In genomic region chr7:142093696-142094240, GRCm38 (mm10) we compare ENCODE assay signal across 9 mouse cellular contexts. TPM values are rescaled to one million over a fixed set of nuclear protein-coding genes. Genes with fewer than 3 reads are reported as not detected.
A peak's percentile ranks its signal among the peaks of the same experiment; 100 is the strongest.
DNase-seq lines count a peak whose midpoint lies in the region; ATAC-seq and TF ChIP-seq lines count a peak whose summit lies in the region.
"Had no signal": no experiment of that assay in that cellular context is flagged by ENCODE, and none has a peak within 500 bp of the region (broad histone marks: within the 10 kb centered on the region; RNA-seq: fewer than 3 reads in every experiment).

No protein-coding gene starts in this region.

- H3K4me1 ChIP-seq in kidney, embryonic 14.5 days (ENCODE audit: control insufficient read depth, insufficient read depth, low read length) = peaks cover 5% of the 10 kb centered on the region
- peaks cover 42% of the 10 kb centered on the region for H3K4me1 ChIP-seq in embryonic facial prominence, embryonic 10.5 days
- peaks cover 69% of the 10 kb centered on the region for H3K4me1 ChIP-seq in hindbrain, embryonic 15.5 days (replicated peaks)

- DNase-seq in kidney, postnatal 4 days = no peak
- no peak for DNase-seq in embryonic facial prominence, embryonic 10.5 days (ENCODE audit: low spot score)
- no peak for DNase-seq in layer of hippocampus, adult 18-20 months (ENCODE audit: low spot score in 2 of 2)
- no peak for DNase-seq in kidney, adult 18-20 months
- DNase-seq: thymus, adult 18-20 months had no signal

- H3K4me3 ChIP-seq in kidney, embryonic 14.5 days (ENCODE audit: low read length) = peak overlapping the region; percentile 66
- peak overlapping the region; percentile 77 for H3K4me3 ChIP-seq in embryonic facial prominence, embryonic 10.5 days
- H3K4me3 ChIP-seq in hindbrain, embryonic 15.5 days = peak overlapping the region; percentile 82
- peak overlapping the region; percentile 54 for H3K4me3 ChIP-seq in myocyte

- no peaks in the 10 kb centered on the region for H3K36me3 ChIP-seq in kidney, embryonic 14.5 days (ENCODE audit: control insufficient read depth, insufficient read depth, low read length)
- H3K36me3 ChIP-seq in embryonic facial prominence, embryonic 10.5 days (replicated peaks) = no peaks in the 10 kb centered on the region
- H3K36me3 ChIP-seq in hindbrain, embryonic 15.5 days = no peaks in the 10 kb centered on the region
- H3K36me3 ChIP-seq in myocyte (ENCODE audit: control insufficient read depth, insufficient read depth) = no peaks in the 10 kb centered on the region

- TF ChIP-seq POLR2A in myocyte (IDR thresholded peaks at IDR 0.05; ENCODE audit: insufficient read length, low read depth) = no peak

- H3K79me2 ChIP-seq in myocyte (ENCODE audit: control insufficient read depth, insufficient read depth) = peaks cover 28% of the 10 kb centered on the region

- no peak overlapping the region for H3K27ac ChIP-seq in kidney, embryonic 14.5 days (ENCODE audit: low read depth, low read length)
- H3K27ac ChIP-seq in embryonic facial prominence, embryonic 10.5 days (replicated peaks) = 0 out of 2 replicates have a peak overlapping the region, but pooled peaks have one; percentile 77
- H3K27ac ChIP-seq in hindbrain, embryonic 15.5 days (replicated peaks) = peak overlapping the region; percentile 95

- H3K9ac ChIP-seq in kidney, embryonic 14.5 days (ENCODE audit: low read depth, low read length) = no peak overlapping the region; the same call in 1 of the 2 replicates
- peak overlapping the region; percentile 97 for H3K9ac ChIP-seq in hindbrain, embryonic 15.5 days

- 29% methylated on average over 6 of the region's 6 CpGs for WGBS in kidney, embryonic 14.5 days
- WGBS in embryonic facial prominence, embryonic 10.5 days = 20% methylated on average over 6 of the region's 6 CpGs
- WGBS in hindbrain, embryonic 15.5 days = 8% methylated on average over 6 of the region's 6 CpGs

- peaks cover 51% of the 10 kb centered on the region for H3K27me3 ChIP-seq in kidney, embryonic 14.5 days (ENCODE audit: control insufficient read depth, insufficient read depth, low read length)
- peaks cover 99% of the 10 kb centered on the region for H3K27me3 ChIP-seq in embryonic facial prominence, embryonic 10.5 days (replicated peaks; ENCODE audit: low read depth, poor library complexity, severe bottlenecking)
- no peaks in the 10 kb centered on the region for H3K27me3 ChIP-seq in hindbrain, embryonic 15.5 days
- H3K27me3 ChIP-seq in myocyte (ENCODE audit: control insufficient read depth, insufficient read depth, insufficient read length) = peaks cover 7% of the 10 kb centered on the region

- H3ac ChIP-seq in myocyte (ENCODE audit: control insufficient read depth, insufficient read length) = peak overlapping the region; percentile 85

- no peak for ATAC-seq in kidney, embryonic 14.5 days (ENCODE audit: low FRiP score, low TSS enrichment)
- ATAC-seq in hindbrain, embryonic 15.5 days (ENCODE audit: low FRiP score, low read depth) = no peak
- no peak for ATAC-seq in inflammation-experienced regulatory T-cells, adult 6 months

- peak overlapping the region; percentile 96 for H3K4me2 ChIP-seq in kidney, embryonic 14.5 days (replicated peaks; ENCODE audit: low read depth, low read length)
- H3K4me2 ChIP-seq in hindbrain, embryonic 15.5 days = peak overlapping the region; percentile 92
- H3K4me2 ChIP-seq in myocyte (ENCODE audit: low read depth) = peak overlapping the region; percentile 57

- H3K9me3 ChIP-seq in kidney, embryonic 14.5 days (ENCODE audit: control insufficient read depth, low read length) = no peaks in the 10 kb centered on the region
- no peaks in the 10 kb centered on the region for H3K9me3 ChIP-seq in embryonic facial prominence, embryonic 10.5 days
- H3K9me3 ChIP-seq in hindbrain, embryonic 15.5 days = no peaks in the 10 kb centered on the region

TF ChIP-seq in myocyte, 11 proteins besides CTCF, POLR2A, EP300 and RAD21:
- TF ChIP-seq E2F4 (IDR thresholded peaks at IDR 0.05; ENCODE audit: insufficient read depth) (no peak), USF1 (IDR thresholded peaks at IDR 0.05; ENCODE audit: low read depth) (peak; percentile 14), MYOG (IDR thresholded peaks at IDR 0.05; ENCODE audit: control insufficient read depth in 1 of 3, insufficient read depth in 1 of 3, insufficient read length in 2 of 3, low read depth in 2 of 3) (no peak), TCF3 (IDR thresholded peaks at IDR 0.05; ENCODE audit: insufficient read length, low read depth) (no peak), TCF12 (IDR thresholded peaks at IDR 0.05; ENCODE audit: insufficient read depth, poor library complexity, severe bottlenecking) (no peak), SRF (IDR thresholded peaks at IDR 0.05; ENCODE audit: control insufficient read depth, insufficient read length, low read depth) (no peak), POLR2AphosphoS2 (IDR thresholded peaks at IDR 0.05; ENCODE audit: insufficient read length, low read depth) (no peak), REST (IDR thresholded peaks at IDR 0.05; ENCODE audit: insufficient read depth, insufficient read length) (no peak), MYOD1 (IDR thresholded peaks at IDR 0.05; ENCODE audit: control insufficient read depth in 1 of 3, insufficient read length in 2 of 3, low read depth in 2 of 3) (no peak)

RNA-seq across cellular contexts. Expression of gene Dusp8, which starts 1.9 kb away (rescaled TPM):
- polyA plus RNA-seq in kidney, embryonic 14.5 days (2014; fragmentation: Nextera tagmentation; extraction: Ambion mirVana) = 1.2 and 1.3 TPM in 2 replicates
- 3.2 and 3.4 TPM in 2 replicates for polyA plus RNA-seq in embryonic facial prominence, embryonic 10.5 days (2016; fragmentation: Nextera tagmentation; extraction: Ambion mirVana)
- polyA plus RNA-seq in hindbrain, embryonic 15.5 days (2015; fragmentation: Nextera tagmentation; extraction: Ambion mirVana) = 117 and 134 TPM in 2 replicates
- 9.1 TPM for polyA plus RNA-seq in myocyte (2012; fragmentation: generic; extraction: Trizol)
- not detected for polyA plus RNA-seq in inflammation-experienced regulatory T-cells, adult 6 months (2017; shearing (Covaris generic))
- 100 to 1,000 TPM; 130 to 133 TPM for total RNA-seq in layer of hippocampus, adult 18-20 months (2021)

RNA-seq across cellular contexts. Expression of gene Gm45618, which starts 26.8 kb away (rescaled TPM):
- polyA plus RNA-seq in kidney, embryonic 14.5 days (2014; fragmentation: Nextera tagmentation; extraction: Ambion mirVana) = not detected in 2 replicates
- polyA plus RNA-seq in embryonic facial prominence, embryonic 10.5 days (2016; fragmentation: Nextera tagmentation; extraction: Ambion mirVana) = not detected in 2 replicates
- polyA plus RNA-seq in hindbrain, embryonic 15.5 days (2015; fragmentation: Nextera tagmentation; extraction: Ambion mirVana) = 0.43 TPM in 1 of 2 replicates, not detected in the other
- not detected for polyA plus RNA-seq in myocyte (2012; fragmentation: generic; extraction: Trizol)
- not detected for polyA plus RNA-seq in inflammation-experienced regulatory T-cells, adult 6 months (2017; shearing (Covaris generic))
- total RNA-seq in layer of hippocampus, adult 18-20 months (2021) = not detected

RNA-seq across cellular contexts. Expression of gene Mob2, which starts 32.9 kb away (rescaled TPM):
- polyA plus RNA-seq in kidney, embryonic 14.5 days (2014; fragmentation: Nextera tagmentation; extraction: Ambion mirVana) = 63.8 and 65.8 TPM in 2 replicates
- 67.4 and 68.0 TPM in 2 replicates for polyA plus RNA-seq in embryonic facial prominence, embryonic 10.5 days (2016; fragmentation: Nextera tagmentation; extraction: Ambion mirVana)
- polyA plus RNA-seq in hindbrain, embryonic 15.5 days (2015; fragmentation: Nextera tagmentation; extraction: Ambion mirVana) = 50.8 and 53.4 TPM in 2 replicates
- 39.2 TPM for polyA plus RNA-seq in myocyte (2012; fragmentation: generic; extraction: Trizol)
- 10 to 100 TPM; 61.4 to 67.5 (median 65.3) TPM for polyA plus RNA-seq in inflammation-experienced regulatory T-cells, adult 6 months (2017; shearing (Covaris generic))
- total RNA-seq in layer of hippocampus, adult 18-20 months (2021) = 10 to 100 TPM; 29.0 to 32.0 TPM

RNA-seq across cellular contexts. Expression of gene Gm39115, which starts 42.1 kb away (rescaled TPM):
- polyA plus RNA-seq in kidney, embryonic 14.5 days (2014; fragmentation: Nextera tagmentation; extraction: Ambion mirVana) = not detected in 2 replicates
- polyA plus RNA-seq in embryonic facial prominence, embryonic 10.5 days (2016; fragmentation: Nextera tagmentation; extraction: Ambion mirVana) = not detected in 2 replicates
- polyA plus RNA-seq in hindbrain, embryonic 15.5 days (2015; fragmentation: Nextera tagmentation; extraction: Ambion mirVana) = not detected in 2 replicates
- polyA plus RNA-seq in myocyte (2012; fragmentation: generic; extraction: Trizol) = not detected
- not detected for polyA plus RNA-seq in inflammation-experienced regulatory T-cells, adult 6 months (2017; shearing (Covaris generic))
- not detected for total RNA-seq in layer of hippocampus, adult 18-20 months (2021)

RNA-seq across cellular contexts. Expression of gene Gm45337, which starts 50.6 kb away (rescaled TPM):
- not detected in 2 replicates for polyA plus RNA-seq in kidney, embryonic 14.5 days (2014; fragmentation: Nextera tagmentation; extraction: Ambion mirVana)
- not detected in 2 replicates for polyA plus RNA-seq in embryonic facial prominence, embryonic 10.5 days (2016; fragmentation: Nextera tagmentation; extraction: Ambion mirVana)
- polyA plus RNA-seq in hindbrain, embryonic 15.5 days (2015; fragmentation: Nextera tagmentation; extraction: Ambion mirVana) = not detected in 2 replicates
- not detected for polyA plus RNA-seq in myocyte (2012; fragmentation: generic; extraction: Trizol)
- polyA plus RNA-seq in inflammation-experienced regulatory T-cells, adult 6 months (2017; shearing (Covaris generic)) = not detected
- not detected for total RNA-seq in layer of hippocampus, adult 18-20 months (2021)

Comparison
In these comparisons a context has a peak if more than half of its experiments do, and no peak if none do; other contexts are left out.
1. RNA of gene Dusp8, which starts 1.9 kb away (polyA plus RNA-seq): 117 to 134 TPM in hindbrain, embryonic 15.5 days; 9.1 TPM in myocyte (single experiment), 3.2 to 3.4 TPM in embryonic facial prominence, embryonic 10.5 days, 1.2 to 1.3 TPM in kidney, embryonic 14.5 days and not detected in inflammation-experienced regulatory T-cells, adult 6 months; every median in the first group is over 10 times any median in the second.
2. Peak in every context shown above with its lines, with median percentiles within 50 percentile points of each other: H3K4me2 ChIP-seq and H3K4me3 ChIP-seq.